Comparison of ENCODE assay signal across 19 mouse cellular contexts in genomic region chr10:3490052-3490451, GRCm38 (mm10). TPM values are rescaled to one million over a fixed set of nuclear protein-coding genes. Genes with fewer than 3 reads are reported as not detected.
DNase-seq lines count a peak whose midpoint lies in the region; ATAC-seq and TF ChIP-seq lines count a peak whose summit lies in the region.
"Had no signal": no experiment of that assay in that cellular context is flagged by ENCODE, and none has a peak within 500 bp of the region (broad histone marks: within the 10 kb centered on the region; RNA-seq: fewer than 3 reads in every experiment).

No protein-coding gene starts in this region.

- no peaks in the 10 kb centered on the region for H3K4me1 ChIP-seq in forebrain, postnatal 0 days (ENCODE audit: insufficient read depth)
- H3K4me1 ChIP-seq in forebrain, embryonic 12.5 days = no peaks in the 10 kb centered on the region
- no peaks in the 10 kb centered on the region for H3K4me1 ChIP-seq in kidney, adult 2 months (ENCODE audit: control insufficient read depth, insufficient read depth, low read length)
- no peaks in the 10 kb centered on the region for H3K4me1 ChIP-seq in midbrain, postnatal 0 days (ENCODE audit: insufficient read depth, low read length)
- H3K4me1 ChIP-seq in midbrain, embryonic 16.5 days (ENCODE audit: control insufficient read depth, insufficient read depth, low read length) = no peaks in the 10 kb centered on the region
- H3K4me1 ChIP-seq: embryonic facial prominence, embryonic 10.5 days; forebrain, embryonic 10.5 days; forebrain, embryonic 15.5 days; heart, embryonic 12.5 days; hindbrain, embryonic 10.5 days; intestine, embryonic 15.5 days had no signal

- H3K27me3 ChIP-seq in forebrain, postnatal 0 days (ENCODE audit: insufficient read depth, low read length) = no peaks in the 10 kb centered on the region
- no peaks in the 10 kb centered on the region for H3K27me3 ChIP-seq in forebrain, embryonic 12.5 days
- no peaks in the 10 kb centered on the region; the same call in 1 of the 2 replicates for H3K27me3 ChIP-seq in kidney, adult 2 months (replicated peaks; ENCODE audit: control insufficient read depth, insufficient read depth, low read length)
- H3K27me3 ChIP-seq in midbrain, postnatal 0 days (ENCODE audit: insufficient read depth, low read length) = no peaks in the 10 kb centered on the region
- no peaks in the 10 kb centered on the region for H3K27me3 ChIP-seq in midbrain, embryonic 16.5 days (ENCODE audit: control insufficient read depth, insufficient read depth, low read depth, low read length)
- H3K27me3 ChIP-seq: CH12.LX; forebrain, embryonic 15.5 days; heart, embryonic 12.5 days; intestine, embryonic 15.5 days had no signal

- no peak for TF ChIP-seq POLR2A in kidney, adult 2 months (IDR thresholded peaks at IDR 0.05; ENCODE audit: low read depth, low read length)

- 80% methylated on average over 3 of the region's 3 CpGs for WGBS in forebrain, postnatal 0 days
- WGBS in forebrain, embryonic 12.5 days = 87% methylated on average over 3 of the region's 3 CpGs
- 55% methylated on average over 3 of the region's 3 CpGs for WGBS in kidney, adult 2 months
- 90% methylated on average over 3 of the region's 3 CpGs for WGBS in midbrain, postnatal 0 days
- 85% methylated on average over 3 of the region's 3 CpGs for WGBS in midbrain, embryonic 16.5 days

- DNase-seq in forebrain, postnatal 0 days = no peak
- DNase-seq in kidney, adult 2 months = peak; percentile 1
- no peak for DNase-seq in kidney, postnatal 25 days
- DNase-seq in midbrain, postnatal 0 days (ENCODE audit: low spot score) = peak; percentile 58
- DNase-seq: adrenal gland, adult 2 months; adrenal gland, postnatal 25 days; cerebellum, adult 2 months; cerebellum, postnatal 36 days; gastrocnemius, postnatal 10 days; heart, adult 2 months had no signal

- no peaks in the 10 kb centered on the region for H3K36me3 ChIP-seq in forebrain, postnatal 0 days (ENCODE audit: insufficient read depth)
- H3K36me3 ChIP-seq in forebrain, embryonic 12.5 days (replicated peaks) = no peaks in the 10 kb centered on the region
- H3K36me3 ChIP-seq in kidney, adult 2 months (ENCODE audit: control insufficient read depth, insufficient read depth, low read length) = no peaks in the 10 kb centered on the region
- no peaks in the 10 kb centered on the region for H3K36me3 ChIP-seq in midbrain, postnatal 0 days (ENCODE audit: insufficient read depth, low read length)
- no peaks in the 10 kb centered on the region for H3K36me3 ChIP-seq in midbrain, embryonic 16.5 days (ENCODE audit: control insufficient read depth, insufficient read depth, low read length)
- H3K36me3 ChIP-seq: embryonic facial prominence, embryonic 10.5 days; forebrain, embryonic 10.5 days; forebrain, embryonic 15.5 days; heart, embryonic 12.5 days; hindbrain, embryonic 10.5 days; intestine, embryonic 15.5 days had no signal

- TF ChIP-seq CTCF in forebrain, postnatal 0 days (IDR thresholded peaks at IDR 0.05; ENCODE audit: low read depth) = no peak
- TF ChIP-seq CTCF in kidney, adult 2 months (conservative IDR thresholded peaks at IDR 0.05; ENCODE audit: insufficient read depth, insufficient read length, low read depth, low read length) = no peak
- TF ChIP-seq CTCF in midbrain, postnatal 0 days (IDR thresholded peaks at IDR 0.05) = no peak

- no peaks in the 10 kb centered on the region for H3K9me3 ChIP-seq in forebrain, postnatal 0 days (ENCODE audit: low read length)
- H3K9me3 ChIP-seq in forebrain, embryonic 12.5 days = no peaks in the 10 kb centered on the region
- no peaks in the 10 kb centered on the region for H3K9me3 ChIP-seq in midbrain, postnatal 0 days (ENCODE audit: low read length)
- no peaks in the 10 kb centered on the region for H3K9me3 ChIP-seq in midbrain, embryonic 16.5 days (replicated peaks; ENCODE audit: control insufficient read depth, low read length, poor library complexity, severe bottlenecking)
- H3K9me3 ChIP-seq: embryonic facial prominence, embryonic 10.5 days; forebrain, embryonic 10.5 days; forebrain, embryonic 15.5 days; heart, embryonic 12.5 days; hindbrain, embryonic 10.5 days; intestine, embryonic 15.5 days had no signal

- no peak overlapping the region for H3K4me3 ChIP-seq in forebrain, postnatal 0 days (ENCODE audit: low read depth, low read length)
- no peak overlapping the region for H3K4me3 ChIP-seq in forebrain, embryonic 12.5 days (replicated peaks)
- no peak overlapping the region for H3K4me3 ChIP-seq in kidney, adult 2 months (ENCODE audit: insufficient read depth, low read depth, low read length)
- H3K4me3 ChIP-seq in midbrain, postnatal 0 days (ENCODE audit: low read depth, low read length) = no peak overlapping the region
- H3K4me3 ChIP-seq in midbrain, embryonic 16.5 days (ENCODE audit: low read depth, low read length) = no peak overlapping the region
- H3K4me3 ChIP-seq: embryonic facial prominence, embryonic 10.5 days; forebrain, embryonic 10.5 days; forebrain, embryonic 15.5 days; heart, adult 2 months; heart, embryonic 12.5 days; hindbrain, embryonic 10.5 days; intestine, embryonic 15.5 days had no signal

- ATAC-seq in forebrain, postnatal 0 days = peak; percentile 25; the same call in 1 of the 2 replicates
- ATAC-seq in forebrain, embryonic 12.5 days (ENCODE audit: low FRiP score) = no peak
- ATAC-seq in midbrain, postnatal 0 days (ENCODE audit: low FRiP score) = no peak
- no peak for ATAC-seq in midbrain, embryonic 16.5 days
- ATAC-seq: forebrain, embryonic 15.5 days; intestine, embryonic 15.5 days had no signal

- H3K9ac ChIP-seq in forebrain, postnatal 0 days = no peak overlapping the region
- no peak overlapping the region for H3K9ac ChIP-seq in forebrain, embryonic 12.5 days
- H3K9ac ChIP-seq in midbrain, postnatal 0 days (replicated peaks; ENCODE audit: low read length, poor library complexity, severe bottlenecking) = no peak overlapping the region
- no peak overlapping the region for H3K9ac ChIP-seq in midbrain, embryonic 16.5 days (ENCODE audit: low read depth, low read length)
- H3K9ac ChIP-seq: forebrain, embryonic 15.5 days; heart, embryonic 12.5 days; intestine, embryonic 15.5 days had no signal

- no peak overlapping the region for H3K27ac ChIP-seq in forebrain, postnatal 0 days (ENCODE audit: low read depth, low read length)
- H3K27ac ChIP-seq in forebrain, embryonic 12.5 days = no peak overlapping the region
- H3K27ac ChIP-seq in kidney, adult 2 months (ENCODE audit: insufficient read depth, low read depth, low read length) = no peak overlapping the region
- no peak overlapping the region for H3K27ac ChIP-seq in midbrain, postnatal 0 days (ENCODE audit: low read depth, low read length)
- H3K27ac ChIP-seq in midbrain, embryonic 16.5 days (ENCODE audit: low read length) = no peak overlapping the region
- H3K27ac ChIP-seq: embryonic facial prominence, embryonic 10.5 days; forebrain, embryonic 10.5 days; forebrain, embryonic 15.5 days; heart, adult 2 months; hindbrain, embryonic 10.5 days; intestine, embryonic 15.5 days had no signal

- H3K4me2 ChIP-seq in forebrain, postnatal 0 days (ENCODE audit: low read depth) = no peak overlapping the region
- H3K4me2 ChIP-seq in forebrain, embryonic 12.5 days = no peak overlapping the region
- no peak overlapping the region for H3K4me2 ChIP-seq in midbrain, postnatal 0 days (ENCODE audit: low read depth, low read length, poor library complexity, severe bottlenecking)
- no peak overlapping the region for H3K4me2 ChIP-seq in midbrain, embryonic 16.5 days (ENCODE audit: low read length)
- H3K4me2 ChIP-seq: forebrain, embryonic 15.5 days; heart, embryonic 12.5 days; intestine, embryonic 15.5 days had no signal

RNA-seq across cellular contexts. Expression of gene Iyd, which starts 50.0 kb away (rescaled TPM):
- 0.81 and 1.2 TPM in 2 replicates for total RNA-seq in forebrain, postnatal 0 days (2014; rRNA removed)
- polyA plus RNA-seq in forebrain, postnatal 0 days (2015; fragmentation: Nextera tagmentation; extraction: Ambion mirVana) = 0.47 and 0.50 TPM in 2 replicates
- not detected in 2 replicates for polyA plus RNA-seq in forebrain, embryonic 12.5 days (2016; fragmentation: Nextera tagmentation; extraction: Ambion mirVana)
- polyA plus RNA-seq in kidney, adult 2 months (2012; rRNA removed) = 28.1 and 30.7 TPM in 2 replicates
- 0.16 and 0.85 TPM in 2 replicates for total RNA-seq in midbrain, postnatal 0 days (2014; rRNA removed)
- 0.74 and 0.79 TPM in 2 replicates for polyA plus RNA-seq in midbrain, postnatal 0 days (2015; fragmentation: Nextera tagmentation; extraction: Ambion mirVana)
- 0.59 and 0.60 TPM in 2 replicates for polyA plus RNA-seq in midbrain, embryonic 16.5 days (2015; fragmentation: Nextera tagmentation; extraction: Ambion mirVana)
- total RNA-seq: CH12.LX; heart, adult 2 months had no signal
- polyA plus RNA-seq: embryonic facial prominence, embryonic 10.5 days; forebrain, embryonic 10.5 days; heart, adult 2 months; hindbrain, embryonic 10.5 days had no signal

Comparison
In these comparisons a context has a peak if more than half of its experiments do, and no peak if none do; other contexts are left out.
1. DNase-seq: peak in kidney, adult 2 months (single experiment) and midbrain, postnatal 0 days (single experiment); none in forebrain, postnatal 0 days (single experiment) and kidney, postnatal 25 days (0 of 2).
2. RNA of gene Iyd, which starts 50.0 kb away (polyA plus RNA-seq): 28.1 to 30.7 TPM in kidney, adult 2 months; 0.74 to 0.79 TPM in midbrain, postnatal 0 days, 0.59 to 0.60 TPM in midbrain, embryonic 16.5 days, 0.47 to 0.50 TPM in forebrain, postnatal 0 days and not detected in forebrain, embryonic 12.5 days; every median in the first group is over 10 times any median in the second.